Mouse (Mus musculus): Measurements from ENCODE around the gene Ifrd2.

- TF ChIP-seq CTCF (IDR thresholded peaks at IDR 0.05; ENCODE audit: low read depth, low read length) = no peak
- TF ChIP-seq TAL1 (conservative IDR thresholded peaks at IDR 0.05; ENCODE audit: low read depth, low read length) = no peak
- no peak for TF ChIP-seq GATA1 (IDR thresholded peaks at IDR 0.05; ENCODE audit: borderline replicate concordance, low read length)
- TF ChIP-seq GATA2 (IDR thresholded peaks at IDR 0.05; ENCODE audit: borderline replicate concordance, low read depth, low read length) = no peak
- no peak for TF ChIP-seq POLR2AphosphoS5 (IDR thresholded peaks at IDR 0.05; ENCODE audit: insufficient replicate concordance, low read depth, low read length)
Observed at GRCm38 (mm10) chr9:107541005-107541404, 46.4 kb upstream of the Ifrd2 start.

Data from G1E (cell line).